Mouse (Mus musculus) Muller cell, postnatal 12 days (primary cell): ENCODE measurements around the gene Mpzl2.

Source experiments
- DNase-seq: peaks from one replicate; pipeline ENCODE4 v3.0.0-alpha.2; 2015; ENCODE audit errors: inconsistent ontology term

The Mpzl2 gene

GRCm38 (mm10) chr9:45084556-45084955 is 45.0 kb downstream of the Mpzl2 start:
- DNase-seq = no peak

GRCm38 (mm10) chr9:45085741-45086690 is 46.4 kb downstream of the Mpzl2 start:
- DNase-seq = no peak

- DNase-seq = no peak
Measured at GRCm38 (mm10) chr9:45088040-45088439, 48.4 kb downstream of the Mpzl2 start.

GRCm38 (mm10) chr9:45090811-45091210 is 51.2 kb downstream of the Mpzl2 start:
- DNase-seq = no peak

GRCm38 (mm10) chr9:45092641-45093040 is 53.0 kb downstream of the Mpzl2 start:
- no peak for DNase-seq

GRCm38 (mm10) chr9:45095149-45095937 is 55.7 kb downstream of the Mpzl2 start:
- DNase-seq = no peak

GRCm38 (mm10) chr9:45097877-45098276 is 58.3 kb downstream of the Mpzl2 start:
- DNase-seq = no peak

- DNase-seq = no peak
Measured at GRCm38 (mm10) chr9:45098426-45098825, 58.8 kb downstream of the Mpzl2 start.

GRCm38 (mm10) chr9:45102528-45102927 is 62.9 kb downstream of the Mpzl2 start:
- DNase-seq = no peak

GRCm38 (mm10) chr9:45103211-45103979 is 63.8 kb downstream of the Mpzl2 start:
- DNase-seq = no peak
